Mouse (Mus musculus): ENCODE measurements around the gene Lalba. TPM values are rescaled to one million over a fixed set of nuclear protein-coding genes. Genes with fewer than 3 reads are reported as not detected.
A peak's percentile ranks its signal among the peaks of the same experiment; 100 is the strongest.
"Not testable (repeated sequence)": the region's sequence is repeated elsewhere in the genome, so short reads cannot be mapped to it uniquely, and the experiment has no call there.

Gene Lalba
- total RNA-seq, 2 experiments from 2014 or later, result not detected

GRCm38 (mm10) chr15:98491332-98491731, 8.8 kb upstream of the Lalba start:
- no peak for DNase-seq

- no peak for DNase-seq
Observed at GRCm38 (mm10) chr15:98486433-98487021, 4.0 kb upstream of the Lalba start.

GRCm38 (mm10) chr15:98483907-98484886, 1.7 kb upstream of the Lalba start:
- DNase-seq, result peak; percentile 43

GRCm38 (mm10) chr15:98479568-98480102, 2.9 kb downstream of the Lalba start:
- no peak for DNase-seq

- no peak for DNase-seq
Observed at GRCm38 (mm10) chr15:98476281-98476680, 6.2 kb downstream of the Lalba start.

- DNase-seq, result peak; percentile 62
Observed at GRCm38 (mm10) chr15:98475382-98475781, 7.1 kb downstream of the Lalba start.

- DNase-seq, result no peak
Observed at GRCm38 (mm10) chr15:98474958-98475357, 7.6 kb downstream of the Lalba start.

GRCm38 (mm10) chr15:98471539-98471938, 11.0 kb downstream of the Lalba start:
- no peak for DNase-seq

- no peak for DNase-seq
Observed at GRCm38 (mm10) chr15:98469596-98469995, 12.9 kb downstream of the Lalba start, which contains the start of gene OR5BS1P. OR5BS1P (plus strand) TSS chr15:98469896.

GRCm38 (mm10) chr15:98452288-98452687, 30.2 kb downstream of the Lalba start, which contains the start of gene Olfr281:
Olfr281 (plus strand) TSS chr15:98452588.
- DNase-seq, result no peak

- DNase-seq, result no peak
Observed at GRCm38 (mm10) chr15:98448521-98448920, 34.0 kb downstream of the Lalba start.

GRCm38 (mm10) chr15:98444561-98444960, 38.0 kb downstream of the Lalba start:
- no peak for DNase-seq

- not testable (repeated sequence) for DNase-seq
Observed at GRCm38 (mm10) chr15:98430925-98431324, 51.6 kb downstream of the Lalba start, which contains the start of gene Olfr282. Olfr282 (plus strand) TSS chr15:98431225.

Small RNA genes within 50 kb of the gene (microRNA-seq; reads per million reads assigned to microRNA genes)
- 1.2 to 6.6 reads per million in 2 experiments for gene Mir1291

Other genes with a start within 250 kb of the Lalba start
- gene Olfr286, start 248.3 kb downstream of the Lalba start, total RNA-seq (2021), result not detected
- not detected for gene H1fnt, start 225.4 kb downstream of the Lalba start, total RNA-seq (2021)
- gene Zfp641, start 186.6 kb downstream of the Lalba start, total RNA-seq (2021), result 1 to 10 TPM; 4.9 to 5.3 TPM
- not detected for gene Olfr285, start 165.4 kb downstream of the Lalba start, total RNA-seq (2021)
- not detected for gene Olfr284, start 141.7 kb downstream of the Lalba start, total RNA-seq (2021)
- gene Olfr283, start 101.8 kb downstream of the Lalba start, total RNA-seq (2021), result not detected
- not detected for gene Olfr282, start 51.5 kb downstream of the Lalba start, total RNA-seq (2021)
- gene Olfr281, start 30.1 kb downstream of the Lalba start, total RNA-seq (2021), result not detected
- not detected for gene OR5BS1P, start 12.8 kb downstream of the Lalba start, total RNA-seq (2021)
- not detected for gene Olfr279, start 9.7 kb upstream of the Lalba start, total RNA-seq (2021)
- 10 to 100 TPM; 88.8 to 93.8 TPM for gene Kansl2, start 51.5 kb upstream of the Lalba start, total RNA-seq (2021)
- 10 to 100 TPM; 33.8 to 34.1 TPM for gene Ccnt1, start 88.2 kb upstream of the Lalba start, total RNA-seq (2021)
- not detected for gene 4930415O20Rik, start 88.3 kb upstream of the Lalba start, total RNA-seq (2021)
- gene Adcy6, start 127.4 kb upstream of the Lalba start, total RNA-seq (2021), result 100 to 1,000 TPM; 141 to 152 TPM
- 10 to 100 TPM; 15.5 to 15.8 TPM for gene Cacnb3, start 148.1 kb upstream of the Lalba start, total RNA-seq (2021)
- gene Ddx23, start 180.2 kb upstream of the Lalba start, total RNA-seq (2021), result 10 to 100 TPM; 57.6 to 59.6 TPM
- 1 to 10 TPM; 1.5 TPM for gene Rnd1, start 194.7 kb upstream of the Lalba start, total RNA-seq (2021)
- under 1 TPM; 0.38 to 0.55 TPM for gene Ccdc65, start 225.5 kb upstream of the Lalba start, total RNA-seq (2021)
- 10 to 100 TPM; 11.0 to 12.8 TPM for gene Fkbp11, start 245.5 kb upstream of the Lalba start, total RNA-seq (2021)